Mouse (Mus musculus) frontal cortex, adult (tissue): ENCODE measurements around the gene Hepacam2.
A peak's percentile ranks its signal among the peaks of the same experiment; 100 is the strongest.
"Not testable (repeated sequence)": the region's sequence is repeated elsewhere in the genome, so short reads cannot be mapped to it uniquely, and the experiment has no call there.

Experiments
- ATAC-seq: cut with Nextera tagmentation; 2 replicates; pipeline ENCODE4 v1.9.2; 2017; ENCODE audit warnings: mild to moderate bottlenecking, moderate library complexity, mixed read lengths; ENCODE audit not compliant: low TSS enrichment

Gene Hepacam2

DNA sequence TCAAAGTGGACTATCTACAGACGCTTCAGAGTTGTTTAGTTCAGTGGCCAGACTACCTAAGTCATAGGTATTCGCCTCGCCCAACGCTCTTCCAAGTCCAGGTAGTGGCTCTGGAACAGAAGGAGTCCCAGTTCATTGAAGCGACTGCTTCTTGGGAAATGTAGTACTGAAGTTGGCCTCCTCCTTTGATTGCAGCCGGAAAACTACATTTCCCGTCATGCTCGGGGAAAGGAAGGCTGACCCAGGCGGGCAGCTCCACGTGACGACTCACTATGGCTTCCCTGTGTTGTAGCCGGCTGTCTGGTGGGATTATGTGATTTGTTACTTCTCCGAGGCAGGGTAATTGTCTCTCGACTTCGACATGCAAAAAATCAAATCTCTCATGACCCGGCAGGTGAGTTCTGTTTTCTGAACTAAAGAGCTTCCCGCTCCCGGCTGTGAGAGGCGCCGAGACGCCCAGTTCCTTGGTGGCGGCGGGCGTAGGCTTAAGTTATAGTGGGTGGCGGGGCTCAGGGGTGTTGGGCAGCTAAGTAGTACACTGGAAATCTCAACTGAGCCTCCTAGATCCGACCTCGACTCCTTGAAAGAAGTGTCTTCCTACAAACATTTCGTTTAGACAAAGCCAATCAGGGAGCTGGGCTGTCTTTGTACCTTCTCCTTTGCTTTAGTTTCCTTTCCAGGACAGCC lies at the start of gene Hepacam2, which contains the start of gene Vps50:
Hepacam2 (minus strand) TSS at position 137 of the 687 bp plus-strand sequence.
Vps50 (plus strand) TSS at position 221 of the 687 bp plus-strand sequence.
- peak; percentile 99 for ATAC-seq

- ATAC-seq = no peak
These were observed 46.9 kb upstream of the Hepacam2 start for GRCm38 (mm10) chr6:3544970-3545369.

DNA sequence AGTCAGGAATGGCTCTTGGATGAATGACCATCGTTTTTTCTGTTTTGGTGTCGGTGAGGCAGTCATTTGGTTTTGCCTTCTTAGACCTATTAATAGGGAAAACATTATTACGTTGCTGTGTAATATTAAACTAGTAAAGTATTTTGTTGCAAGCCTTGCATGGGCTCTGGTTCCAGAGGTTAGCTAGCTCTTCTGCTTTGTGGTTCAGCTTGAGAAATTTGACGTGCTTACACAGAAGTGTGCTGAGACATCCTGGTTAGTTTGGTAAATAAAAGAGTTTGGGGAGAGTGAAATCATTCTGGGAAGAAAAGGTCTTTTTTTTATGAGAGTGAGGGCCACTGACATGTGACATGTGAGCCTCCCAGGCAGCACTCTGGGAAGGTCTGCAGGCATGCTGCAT lies 45.8 kb upstream of the Hepacam2 start:
- no peak for ATAC-seq

DNA sequence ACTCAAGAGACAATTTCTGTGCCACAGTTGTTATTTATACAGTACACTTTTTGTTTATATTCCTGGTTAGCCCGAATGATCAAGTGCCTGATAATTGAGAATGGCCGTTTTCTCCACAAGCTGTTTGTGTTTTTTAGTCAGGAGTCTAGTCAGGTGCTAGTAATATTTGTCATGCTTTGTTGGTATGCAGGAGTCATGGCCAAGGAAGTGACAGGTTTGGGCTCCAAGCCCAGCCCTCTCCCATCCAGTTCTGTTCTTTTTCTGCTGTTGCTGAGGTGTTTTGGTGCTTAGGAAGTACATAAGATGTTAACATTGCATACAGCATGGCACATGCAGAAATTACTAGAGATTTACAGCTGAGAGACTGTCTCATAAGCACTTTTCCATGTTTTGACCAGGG lies 41.4 kb upstream of the Hepacam2 start:
- no peak for ATAC-seq

GRCm38 (mm10) chr6:3536048-3536447 lies 38.0 kb upstream of the Hepacam2 start:
- no peak for ATAC-seq

- no peak for ATAC-seq
These were observed 33.3 kb upstream of the Hepacam2 start for GRCm38 (mm10) chr6:3531445-3531844.

DNA sequence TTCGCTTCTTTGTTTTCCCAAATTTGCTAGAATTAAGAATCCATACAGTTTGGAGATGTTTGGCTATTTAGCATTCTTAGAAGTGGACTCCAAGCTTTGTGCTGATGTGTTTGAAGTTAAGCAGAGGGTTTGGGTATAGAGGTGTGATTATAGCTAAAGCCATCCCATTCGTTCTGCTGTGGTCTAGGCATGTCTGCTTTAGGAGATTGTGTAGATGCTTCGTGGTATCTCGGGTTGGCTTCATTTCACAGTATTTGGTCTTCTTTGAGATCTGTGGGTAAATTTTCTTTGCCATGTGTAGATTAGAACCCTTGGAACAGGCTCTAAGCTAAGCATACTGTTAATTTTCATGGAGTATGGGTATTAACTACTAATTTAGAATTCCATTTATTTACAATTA lies 30.1 kb upstream of the Hepacam2 start:
- no peak for ATAC-seq

- ATAC-seq = peak; percentile 97
These were observed 14.5 kb upstream of the Hepacam2 start for GRCm38 (mm10) chr6:3512611-3513010.

DNA sequence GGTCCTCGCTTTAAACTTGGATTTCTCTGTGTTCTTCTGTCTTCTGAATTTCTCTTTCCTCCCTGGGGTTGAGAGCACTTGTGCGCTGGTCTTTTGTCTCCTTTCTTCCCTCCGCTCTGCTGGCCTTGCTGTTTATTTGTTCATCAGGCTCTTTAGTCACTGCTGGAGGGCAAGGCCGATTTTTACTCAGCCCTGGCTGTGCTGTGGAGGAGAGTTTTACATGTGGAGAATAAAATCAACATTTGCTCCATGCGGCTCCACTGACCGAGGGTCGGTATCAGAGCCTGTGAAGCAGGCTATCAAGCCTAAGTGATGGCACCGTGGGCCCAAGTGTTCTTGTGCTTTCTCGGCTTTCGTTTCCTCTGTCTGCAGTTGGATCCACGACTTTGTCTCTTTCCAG lies 13.5 kb upstream of the Hepacam2 start:
- no peak for ATAC-seq

DNA sequence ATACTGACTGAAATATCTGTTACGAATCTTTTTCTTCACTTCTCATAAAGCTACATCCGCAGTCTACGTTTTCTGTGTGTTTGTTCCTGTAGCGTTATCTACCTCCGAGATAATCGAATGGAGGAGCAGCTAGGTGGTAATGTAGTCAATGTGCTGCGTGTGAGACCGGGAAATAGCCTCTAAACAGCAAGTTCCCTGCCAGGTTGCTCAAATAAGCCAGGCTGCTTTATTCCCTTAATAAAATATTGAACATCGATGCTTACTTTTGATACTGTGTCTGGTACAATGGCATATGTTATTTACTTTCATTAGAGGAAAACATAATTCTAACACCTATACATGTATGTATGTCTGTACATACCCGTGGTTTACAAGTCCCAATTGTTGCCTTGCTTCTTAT lies 13.0 kb upstream of the Hepacam2 start:
- no peak for ATAC-seq

- peak; percentile 56; the same call in 1 of the 2 replicates for ATAC-seq
These were observed 11.7 kb upstream of the Hepacam2 start for GRCm38 (mm10) chr6:3509782-3510181.

- not testable (repeated sequence) for ATAC-seq
These were observed 10.1 kb upstream of the Hepacam2 start for GRCm38 (mm10) chr6:3508151-3508550.

GRCm38 (mm10) chr6:3507078-3507477 lies 9.0 kb upstream of the Hepacam2 start:
- no peak for ATAC-seq

DNA sequence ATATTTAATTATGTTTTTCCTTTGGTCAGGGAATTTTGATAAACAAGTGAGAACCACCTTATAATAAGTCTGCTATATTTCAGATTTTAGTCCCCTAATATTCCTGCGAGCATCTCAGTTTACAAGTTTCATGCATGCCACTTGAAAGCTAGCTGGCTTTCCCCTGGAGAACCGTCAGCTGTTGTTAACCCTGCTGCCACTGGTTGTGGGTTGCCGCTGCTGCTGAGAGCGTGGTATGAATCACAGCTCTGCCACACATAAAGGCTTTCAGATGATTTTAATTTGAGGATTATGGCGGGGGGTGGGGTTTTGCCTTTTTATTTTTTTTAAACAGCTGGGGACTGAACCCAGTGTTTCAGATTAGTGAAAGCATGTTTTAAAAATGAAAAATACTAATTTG lies 7.2 kb upstream of the Hepacam2 start:
- ATAC-seq = peak; percentile 45; the same call in 1 of the 2 replicates

DNA sequence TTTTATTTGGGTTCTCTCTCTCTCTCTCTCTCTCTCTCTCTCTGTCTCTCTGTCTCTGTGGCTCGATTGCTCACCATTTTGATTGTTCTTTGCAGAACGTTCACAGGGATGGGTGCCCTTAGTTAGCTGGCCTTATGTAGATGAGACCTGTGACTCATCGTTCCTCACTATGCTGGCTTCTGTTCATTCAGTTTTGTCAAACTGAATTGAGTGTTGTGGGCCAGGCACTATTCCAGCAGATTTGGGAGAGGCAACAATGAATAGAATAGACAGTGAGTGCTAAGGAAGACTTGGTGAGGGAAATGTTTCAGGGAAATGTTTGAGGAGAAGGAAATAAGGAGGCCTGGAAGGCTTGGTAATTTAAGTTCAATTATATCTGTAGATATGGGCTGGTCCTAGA lies 2.2 kb upstream of the Hepacam2 start:
- no peak for ATAC-seq

- peak; percentile 60 for ATAC-seq
These were observed 1.9 kb downstream of the Hepacam2 start for GRCm38 (mm10) chr6:3496210-3496609.

DNA sequence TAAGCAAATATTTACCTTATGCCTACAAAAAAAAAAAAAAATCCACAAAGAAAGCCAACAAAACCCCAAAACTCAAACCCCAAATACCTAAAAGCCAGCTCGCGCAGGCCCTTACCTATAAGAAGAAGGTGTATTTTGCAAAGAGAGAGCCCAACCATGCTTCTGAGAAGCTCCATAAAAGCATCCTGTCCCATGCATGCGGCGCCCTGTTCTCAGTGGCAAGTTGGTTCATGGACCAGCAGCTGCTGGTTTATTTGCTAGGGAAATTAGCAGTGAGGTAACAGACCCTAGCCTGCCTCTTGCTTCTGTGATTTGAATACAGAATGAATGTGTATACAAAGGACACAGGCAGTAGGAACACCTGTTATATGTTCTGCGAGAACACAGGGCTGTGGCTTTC lies 3.8 kb downstream of the Hepacam2 start:
- ATAC-seq = no peak

GRCm38 (mm10) chr6:3487355-3487754 lies 10.7 kb downstream of the Hepacam2 start:
- ATAC-seq = no peak

GRCm38 (mm10) chr6:3485133-3485532 lies 13.0 kb downstream of the Hepacam2 start:
- no peak for ATAC-seq

DNA sequence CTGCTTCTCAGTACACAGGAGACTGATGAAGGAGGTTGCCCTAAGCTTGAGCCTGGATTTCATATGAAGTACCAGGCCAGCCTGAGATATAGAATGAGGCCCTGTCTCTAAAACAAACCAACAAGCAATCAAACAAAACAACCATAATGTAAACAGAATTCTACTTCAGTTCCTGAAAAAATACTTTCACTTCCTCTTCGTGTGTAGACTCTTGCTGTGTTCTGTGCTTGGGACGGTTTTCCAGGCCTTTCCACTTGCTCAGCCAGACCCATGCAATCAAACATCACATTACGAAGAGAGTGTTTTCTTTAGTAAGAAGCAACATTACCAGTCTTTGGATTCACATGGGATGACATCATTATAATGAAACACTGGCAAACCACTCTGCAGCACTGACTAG lies 16.4 kb downstream of the Hepacam2 start:
- ATAC-seq = no peak

- ATAC-seq = no peak
These were observed 18.2 kb downstream of the Hepacam2 start for GRCm38 (mm10) chr6:3479853-3480252.

- ATAC-seq = peak; percentile 47; the same call in 1 of the 2 replicates
These were observed 21.8 kb downstream of the Hepacam2 start for GRCm38 (mm10) chr6:3476299-3476698.

GRCm38 (mm10) chr6:3470706-3471105 lies 27.4 kb downstream of the Hepacam2 start:
- ATAC-seq = no peak

DNA sequence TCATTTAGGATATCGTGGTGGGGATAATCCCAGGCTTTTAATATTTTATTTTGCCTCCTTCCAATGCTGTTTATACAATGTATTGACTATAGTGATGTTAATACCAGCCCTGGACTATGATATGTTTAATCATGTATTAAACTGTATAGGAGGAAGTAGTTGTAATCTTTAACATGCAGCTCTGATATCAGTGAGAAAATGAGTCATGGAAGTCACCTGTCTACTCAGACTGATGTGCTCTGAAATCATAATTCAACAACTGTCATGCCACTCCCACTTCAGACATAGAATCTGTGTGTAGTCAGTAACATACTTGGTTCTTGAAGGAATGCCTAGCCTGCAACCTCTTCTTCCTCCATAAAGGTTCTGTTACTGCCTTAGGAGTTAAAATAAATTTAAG lies 29.5 kb downstream of the Hepacam2 start:
- ATAC-seq = no peak
